Mouse (Mus musculus): Measurements from ENCODE around the gene E2f4.

The E2f4 gene

GRCm38 (mm10) chr8:105297511-105298192 lies at the start of gene E2f4:
E2f4 (plus strand) TSS chr8:105297663.
- peak; percentile 90 for DNase-seq (ENCODE audit: inconsistent ontology term)

- DNase-seq (ENCODE audit: inconsistent ontology term) = no peak
These were observed 45.5 kb upstream of the E2f4 start for GRCm38 (mm10) chr8:105251954-105252353.

- no peak for DNase-seq (ENCODE audit: inconsistent ontology term)
These were observed 44.6 kb upstream of the E2f4 start for GRCm38 (mm10) chr8:105252680-105253537.

GRCm38 (mm10) chr8:105253766-105254151 lies 43.7 kb upstream of the E2f4 start:
- peak; percentile 11 for DNase-seq (ENCODE audit: inconsistent ontology term)

- peak; percentile 89 for DNase-seq (ENCODE audit: inconsistent ontology term)
These were observed 43.1 kb upstream of the E2f4 start for GRCm38 (mm10) chr8:105254152-105254965.

GRCm38 (mm10) chr8:105254966-105255350 lies 42.5 kb upstream of the E2f4 start, which contains the start of gene B3gnt9:
B3gnt9 (minus strand) TSS chr8:105255153.
- DNase-seq (ENCODE audit: inconsistent ontology term) = no peak

- DNase-seq (ENCODE audit: inconsistent ontology term) = no peak
These were observed 39.9 kb upstream of the E2f4 start for GRCm38 (mm10) chr8:105257318-105258114.

GRCm38 (mm10) chr8:105258911-105259720 lies 38.3 kb upstream of the E2f4 start:
- DNase-seq (ENCODE audit: inconsistent ontology term) = peak; percentile 18

GRCm38 (mm10) chr8:105259721-105260320 lies 37.6 kb upstream of the E2f4 start:
- peak; percentile 69 for DNase-seq (ENCODE audit: inconsistent ontology term)

- DNase-seq (ENCODE audit: inconsistent ontology term) = no peak
These were observed 36.9 kb upstream of the E2f4 start for GRCm38 (mm10) chr8:105260371-105261099.

- no peak for DNase-seq (ENCODE audit: inconsistent ontology term)
These were observed 36.0 kb upstream of the E2f4 start for GRCm38 (mm10) chr8:105261326-105261980.

GRCm38 (mm10) chr8:105263244-105263912 lies 34.1 kb upstream of the E2f4 start:
- no peak for DNase-seq (ENCODE audit: inconsistent ontology term)

- peak; percentile 84 for DNase-seq (ENCODE audit: inconsistent ontology term)
These were observed 33.2 kb upstream of the E2f4 start, which contains the start of the genes Tradd and Fbxl8 for GRCm38 (mm10) chr8:105264024-105264982. Tradd (minus strand) TSS chr8:105264609. Fbxl8 (plus strand) TSS chr8:105264648.

GRCm38 (mm10) chr8:105265128-105265527 lies 32.3 kb upstream of the E2f4 start:
- DNase-seq (ENCODE audit: inconsistent ontology term) = peak; percentile 37

GRCm38 (mm10) chr8:105266775-105267174 lies 30.7 kb upstream of the E2f4 start:
- no peak for DNase-seq (ENCODE audit: inconsistent ontology term)

GRCm38 (mm10) chr8:105268342-105269074 lies 29.0 kb upstream of the E2f4 start:
- peak; percentile 39 for DNase-seq (ENCODE audit: inconsistent ontology term)
